Mouse (Mus musculus) common myeloid progenitor, adult 5-6 weeks (primary cell): Measurements from ENCODE around the gene G0s2. TPM values are rescaled to one million over a fixed set of nuclear protein-coding genes. Genes with fewer than 3 reads are reported as not detected.
"Not testable (repeated sequence)": the region's sequence is repeated elsewhere in the genome, so short reads cannot be mapped to it uniquely, and the experiment has no call there.

Experiments used
- ATAC-seq: replicated peaks from 2 replicates; pipeline ENCODE4 v1.8.0; 2016; ENCODE audit warnings: low read depth, mild to moderate bottlenecking, moderate TSS enrichment, inconsistent platforms; ENCODE audit not compliant: poor library complexity, severe bottlenecking
- total RNA-seq: library from RNA; stranded (forward); fragments of 200-1000, 187-1606 nt; gene quantifications from 2 replicates; pipeline ENCODE4 v1.2.3, GENCODE M21; 2017

The G0s2 gene
- total RNA-seq, 1 experiment from 2014 or later: 3.4 TPM

- ATAC-seq: peak; percentile 66
Measured at GRCm38 (mm10) chr1:193255488-193256288, 17.3 kb downstream of the G0s2 start.

- no peak for ATAC-seq
Measured at GRCm38 (mm10) chr1:193255032-193255431, 18.0 kb downstream of the G0s2 start.

- not testable (repeated sequence) for ATAC-seq
Measured at GRCm38 (mm10) chr1:193253895-193254294, 19.1 kb downstream of the G0s2 start.

GRCm38 (mm10) chr1:193252616-193253015 is 20.4 kb downstream of the G0s2 start:
- ATAC-seq: no peak

- no peak for ATAC-seq
Measured at GRCm38 (mm10) chr1:193251386-193251785, 21.6 kb downstream of the G0s2 start.

GRCm38 (mm10) chr1:193250026-193250425 is 23.0 kb downstream of the G0s2 start:
- ATAC-seq: no peak

GRCm38 (mm10) chr1:193244235-193244634 is 28.8 kb downstream of the G0s2 start:
- ATAC-seq: no peak

- ATAC-seq: no peak
Measured at GRCm38 (mm10) chr1:193243571-193244193, 29.3 kb downstream of the G0s2 start.

- peak; percentile 59 for ATAC-seq
Measured at GRCm38 (mm10) chr1:193242863-193243262, 30.2 kb downstream of the G0s2 start.

- ATAC-seq: peak; percentile 92
Measured at GRCm38 (mm10) chr1:193242238-193242637, 30.8 kb downstream of the G0s2 start.

- no peak for ATAC-seq
Measured at GRCm38 (mm10) chr1:193241436-193241835, 31.6 kb downstream of the G0s2 start.

GRCm38 (mm10) chr1:193238426-193238825 is 34.6 kb downstream of the G0s2 start:
- ATAC-seq: no peak

GRCm38 (mm10) chr1:193234930-193235329 is 38.1 kb downstream of the G0s2 start:
- no peak for ATAC-seq

- no peak for ATAC-seq
Measured at GRCm38 (mm10) chr1:193234130-193234645, 38.8 kb downstream of the G0s2 start.

- no peak for ATAC-seq
Measured at GRCm38 (mm10) chr1:193232732-193233131, 40.3 kb downstream of the G0s2 start.

GRCm38 (mm10) chr1:193230935-193231334 is 42.1 kb downstream of the G0s2 start:
- ATAC-seq: peak; percentile 93

GRCm38 (mm10) chr1:193230531-193230930 is 42.5 kb downstream of the G0s2 start:
- no peak for ATAC-seq

GRCm38 (mm10) chr1:193229570-193229969 is 43.4 kb downstream of the G0s2 start:
- no peak for ATAC-seq

GRCm38 (mm10) chr1:193227537-193227936 is 45.5 kb downstream of the G0s2 start:
- no peak for ATAC-seq

GRCm38 (mm10) chr1:193226724-193227522 is 46.1 kb downstream of the G0s2 start:
- no peak for ATAC-seq
